Mouse (Mus musculus): Measurements from ENCODE around the gene Rora.

Gene Rora

GRCm38 (mm10) chr9:69137398-69137797 lies 483.8 kb downstream of the Rora start:
- peak; percentile 54 for DNase-seq (ENCODE audit: low spot score)

DNA sequence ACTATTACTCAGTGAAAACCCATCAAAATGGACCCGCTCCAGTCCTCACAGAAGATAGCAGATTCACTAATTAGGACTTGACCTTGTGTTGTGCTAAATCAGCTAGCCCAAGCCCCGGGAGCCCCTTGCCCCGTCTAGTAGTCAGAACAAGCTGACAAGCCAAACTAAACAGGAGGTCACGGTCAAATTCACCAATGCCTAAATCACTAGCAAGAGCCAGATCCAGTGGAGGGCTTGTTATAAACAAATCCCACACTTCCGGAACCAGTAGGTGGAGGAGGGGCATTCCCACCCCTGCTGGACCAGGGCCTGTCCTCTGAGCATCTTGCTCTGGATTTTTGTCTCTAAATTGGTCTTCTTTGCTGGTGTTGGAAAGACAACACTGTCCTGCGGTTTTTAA lies 486.6 kb downstream of the Rora start:
- DNase-seq (ENCODE audit: low spot score): peak; percentile 41

- no peak for DNase-seq (ENCODE audit: low spot score)
Observed at GRCm38 (mm10) chr9:69141859-69142258, 488.3 kb downstream of the Rora start.

DNA sequence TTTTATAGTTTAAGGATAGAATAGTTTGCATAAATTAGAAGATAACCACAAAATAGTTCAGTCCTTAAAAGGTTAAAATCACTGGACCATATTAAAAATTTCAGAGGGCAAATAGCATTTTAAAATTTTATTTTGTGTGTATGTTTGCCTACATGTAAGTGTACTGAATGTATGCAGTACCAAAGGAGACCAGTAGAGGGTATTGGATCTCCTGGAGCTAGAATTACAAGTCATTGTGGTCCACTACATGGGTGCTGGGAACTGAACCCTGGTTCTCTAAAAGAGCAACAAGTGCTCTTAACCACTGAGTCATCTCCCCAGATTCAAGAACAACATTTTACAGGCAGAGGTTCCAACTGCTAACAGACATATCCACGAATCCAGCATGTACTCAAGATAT lies 493.4 kb downstream of the Rora start:
- DNase-seq (ENCODE audit: low spot score): no peak

DNA sequence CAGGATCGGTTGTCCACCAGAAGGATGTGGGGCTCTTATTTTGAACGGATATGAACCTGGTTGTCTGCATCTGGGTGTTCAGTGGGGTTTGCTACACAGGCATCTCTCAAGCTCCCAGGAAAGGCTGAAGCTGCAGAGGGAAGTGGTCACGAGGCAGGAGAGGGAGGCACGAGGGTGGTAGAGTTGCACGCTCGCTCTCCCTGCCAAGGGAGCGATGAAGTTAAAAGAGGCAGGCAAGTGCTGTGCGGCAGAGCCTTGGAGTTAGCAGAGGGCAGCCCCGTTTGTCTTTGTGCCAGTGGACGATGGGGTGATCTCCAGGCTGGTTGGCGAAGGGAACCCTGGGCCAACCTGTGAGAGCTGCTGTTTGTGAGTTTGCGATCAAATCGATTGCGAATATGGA lies 496.6 kb downstream of the Rora start:
- no peak for DNase-seq (ENCODE audit: low spot score)

DNA sequence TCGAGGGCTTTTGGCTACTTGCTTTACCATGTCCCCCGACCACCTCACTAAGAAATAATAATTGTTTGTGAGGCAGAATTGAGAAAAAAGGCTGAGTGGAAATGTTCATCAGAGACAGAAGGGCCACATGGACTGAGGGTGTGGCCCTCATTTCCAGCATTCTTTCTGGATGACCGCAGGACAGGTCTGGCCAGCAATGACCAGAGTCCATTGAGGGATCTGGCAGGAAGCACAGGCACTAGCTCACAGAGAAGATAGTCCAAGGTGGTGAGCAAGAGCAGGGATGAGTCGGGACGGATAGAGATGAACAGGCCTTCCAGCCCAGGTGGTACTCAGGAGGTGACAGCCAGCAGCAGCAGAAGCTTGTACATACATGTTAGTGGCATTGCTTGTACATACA lies 501.1 kb downstream of the Rora start:
- no peak for DNase-seq (ENCODE audit: low spot score)

DNA sequence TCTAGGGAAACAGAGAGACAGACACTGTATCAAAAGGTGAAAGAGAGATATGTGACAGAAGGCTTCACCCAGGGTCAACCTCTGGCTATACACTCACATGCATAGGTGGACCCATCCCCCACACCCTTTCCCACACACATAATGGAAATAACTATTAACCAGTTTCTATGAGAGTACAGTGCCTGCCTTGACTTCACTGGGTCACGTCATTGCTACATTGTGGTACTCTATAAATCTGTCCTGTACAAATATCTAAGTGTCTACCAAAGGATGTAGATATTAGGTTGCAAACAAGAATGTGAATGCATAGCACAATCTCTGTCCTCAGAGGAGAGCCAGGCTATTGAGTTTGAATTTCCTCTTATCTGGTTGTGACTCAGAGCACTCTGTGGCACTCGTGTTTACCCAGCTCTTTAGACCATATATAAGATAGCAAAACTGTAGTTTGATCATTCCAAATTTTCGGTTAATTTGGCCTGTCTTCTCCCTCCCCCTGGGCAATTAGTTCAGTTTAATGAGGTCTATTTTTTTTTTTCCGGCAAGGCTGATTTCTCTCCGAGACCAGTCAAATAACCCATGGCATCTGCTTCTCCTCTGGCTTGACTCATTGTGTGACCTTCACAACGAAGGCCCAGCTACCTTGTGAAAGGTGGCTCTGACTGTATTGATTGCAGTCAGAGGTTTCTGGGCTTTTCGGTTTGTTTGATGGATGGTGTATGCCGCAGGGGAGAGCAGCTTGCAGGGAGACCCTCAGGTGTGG lies 502.4 kb downstream of the Rora start:
- DNase-seq (ENCODE audit: low spot score): no peak

DNA sequence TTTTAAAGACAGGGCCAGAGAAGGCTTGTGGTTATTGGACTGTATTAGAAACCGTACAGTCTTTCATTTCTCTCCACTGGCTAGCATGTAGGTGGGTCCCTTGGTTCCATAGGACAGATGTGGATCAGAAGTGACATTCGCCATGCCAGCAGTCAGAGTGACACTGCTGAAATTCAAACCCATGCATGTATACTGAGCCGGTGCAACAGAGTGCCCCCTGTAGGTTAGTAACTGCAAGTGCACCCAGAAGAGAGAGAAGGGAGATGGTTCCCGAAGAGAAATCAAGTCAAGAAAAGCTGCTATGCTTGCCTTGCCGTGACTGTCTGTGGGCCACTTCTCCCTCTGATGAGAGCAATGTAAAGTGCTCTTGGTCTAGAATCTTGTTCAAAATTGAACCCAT lies 507.2 kb downstream of the Rora start:
- DNase-seq (ENCODE audit: low spot score): no peak

DNA sequence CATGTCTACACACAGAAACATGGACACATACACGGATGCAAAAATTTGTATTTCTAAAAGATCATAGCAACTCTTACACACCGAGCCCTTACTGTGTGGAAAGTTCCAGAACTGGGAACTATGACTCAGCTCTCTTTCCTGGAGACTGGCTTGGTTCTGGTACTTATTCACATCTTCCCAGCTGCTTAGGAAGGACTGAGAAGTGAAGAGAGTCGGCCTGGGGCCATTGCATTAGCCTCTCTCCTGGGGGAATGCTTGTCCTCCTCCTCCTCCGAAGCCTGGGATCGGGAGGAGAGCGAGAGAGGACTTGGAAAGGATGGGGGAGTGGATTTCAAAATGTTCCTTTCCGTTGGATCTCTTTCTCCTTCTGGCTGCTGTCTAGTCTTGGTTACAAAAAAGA lies 511.1 kb downstream of the Rora start:
- DNase-seq (ENCODE audit: low spot score): no peak

DNA sequence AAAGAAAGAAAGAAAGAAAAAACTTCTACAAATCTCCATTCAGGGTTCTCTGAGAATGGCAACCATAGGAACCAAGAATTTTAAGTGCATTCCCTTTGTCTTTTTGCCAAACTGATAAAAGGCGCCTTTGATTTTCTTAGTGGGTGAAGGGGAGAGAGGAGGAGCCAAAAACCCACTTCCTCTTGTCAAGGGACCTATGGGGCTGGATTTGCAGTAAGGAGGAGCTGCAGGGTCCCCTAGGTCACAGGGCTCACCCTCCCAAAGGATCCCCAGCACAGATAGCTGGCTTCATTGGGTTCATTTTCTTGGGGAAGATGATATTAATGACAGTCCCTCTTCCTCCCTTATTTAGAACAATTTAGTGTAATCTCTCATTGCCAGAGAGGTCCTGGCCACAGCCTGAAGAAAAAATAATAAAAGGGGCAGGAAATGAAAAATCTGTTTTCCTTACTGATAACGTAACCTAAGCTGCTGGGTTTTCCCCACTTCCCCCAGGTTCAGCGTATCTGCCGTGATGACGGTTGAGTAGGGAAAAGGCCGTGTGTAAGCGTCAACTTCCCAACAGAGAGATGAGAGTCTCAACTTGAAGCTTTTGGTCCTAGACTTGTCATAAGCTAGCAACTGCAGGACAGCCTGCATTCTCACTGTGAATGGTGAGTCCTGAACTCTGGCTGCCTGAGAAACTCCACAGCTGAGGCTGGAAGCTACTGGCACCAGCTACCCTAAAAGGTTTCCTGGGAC lies 511.7 kb downstream of the Rora start:
- no peak for DNase-seq (ENCODE audit: low spot score)

GRCm38 (mm10) chr9:69174061-69174460 lies 520.5 kb downstream of the Rora start:
- DNase-seq (ENCODE audit: low spot score): no peak

- no peak for DNase-seq (ENCODE audit: low spot score)
Observed at GRCm38 (mm10) chr9:69174527-69175116, 521.0 kb downstream of the Rora start.

- no peak for DNase-seq (ENCODE audit: low spot score)
Observed at GRCm38 (mm10) chr9:69176988-69177387, 523.4 kb downstream of the Rora start.

- DNase-seq (ENCODE audit: low spot score): no peak
Observed at GRCm38 (mm10) chr9:69179224-69179623, 525.6 kb downstream of the Rora start.

DNA sequence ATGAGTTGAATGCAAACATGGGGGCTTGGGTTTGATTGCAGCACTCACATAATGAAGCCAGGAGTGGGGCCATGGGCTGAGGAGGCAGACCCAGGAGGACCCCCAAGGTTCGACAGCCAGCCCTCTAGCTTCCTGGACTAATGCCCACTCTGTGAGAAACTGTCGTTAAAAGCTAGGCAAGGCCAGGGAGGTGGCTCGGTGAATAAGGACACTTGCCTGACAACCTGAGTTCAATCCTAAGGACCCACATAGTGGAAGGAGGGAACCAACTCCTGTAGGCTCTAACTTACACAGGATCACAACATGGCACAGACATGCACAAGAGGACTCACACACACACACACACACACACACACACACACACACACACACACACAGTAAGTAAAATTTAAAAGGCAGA lies 527.4 kb downstream of the Rora start:
- no peak for DNase-seq (ENCODE audit: low spot score)

DNA sequence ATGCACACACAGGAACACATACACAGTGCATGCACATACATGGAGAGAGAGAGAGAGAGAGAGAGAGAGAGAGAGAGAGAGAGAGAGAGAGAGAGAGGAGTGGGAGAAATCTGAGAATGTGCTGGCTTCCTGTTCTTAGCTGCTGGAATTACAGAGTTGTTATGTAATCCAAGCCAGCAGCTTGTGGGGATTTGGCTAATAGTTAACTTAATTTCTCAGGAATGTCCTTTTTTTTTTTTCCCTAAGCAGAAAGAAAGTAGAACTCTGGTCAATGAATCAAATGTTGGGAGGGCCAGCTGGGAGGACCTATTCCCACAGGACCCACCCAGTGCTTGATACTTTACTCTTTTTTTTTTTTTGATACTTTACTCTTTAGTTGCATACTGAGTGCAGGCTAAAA lies 527.8 kb downstream of the Rora start:
- no peak for DNase-seq (ENCODE audit: low spot score)

- no peak for DNase-seq (ENCODE audit: low spot score)
Observed at GRCm38 (mm10) chr9:69183888-69184287, 530.3 kb downstream of the Rora start.

GRCm38 (mm10) chr9:69190726-69191125 lies 537.1 kb downstream of the Rora start:
- no peak for DNase-seq (ENCODE audit: low spot score)

DNA sequence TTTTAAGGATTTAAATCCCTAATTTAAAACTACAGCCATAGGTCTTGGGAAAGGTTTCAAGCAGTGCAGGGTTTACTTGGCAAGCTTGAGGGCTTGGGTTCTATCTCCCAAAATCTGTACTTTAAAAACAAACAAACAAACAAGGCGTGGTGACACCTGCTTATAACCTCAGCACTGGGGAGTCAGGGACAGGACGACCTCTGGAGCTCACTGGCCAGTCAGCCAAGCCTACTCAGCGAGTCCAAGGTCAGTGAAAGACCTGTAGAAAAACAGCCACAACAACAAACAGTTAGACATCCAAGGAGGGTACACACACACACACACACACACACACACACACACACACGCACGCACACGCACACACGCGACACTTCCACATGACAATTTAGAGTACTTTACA lies 538.9 kb downstream of the Rora start:
- no peak for DNase-seq (ENCODE audit: low spot score)

- DNase-seq (ENCODE audit: low spot score): no peak
Observed at GRCm38 (mm10) chr9:69194638-69195605, 541.3 kb downstream of the Rora start.

DNA sequence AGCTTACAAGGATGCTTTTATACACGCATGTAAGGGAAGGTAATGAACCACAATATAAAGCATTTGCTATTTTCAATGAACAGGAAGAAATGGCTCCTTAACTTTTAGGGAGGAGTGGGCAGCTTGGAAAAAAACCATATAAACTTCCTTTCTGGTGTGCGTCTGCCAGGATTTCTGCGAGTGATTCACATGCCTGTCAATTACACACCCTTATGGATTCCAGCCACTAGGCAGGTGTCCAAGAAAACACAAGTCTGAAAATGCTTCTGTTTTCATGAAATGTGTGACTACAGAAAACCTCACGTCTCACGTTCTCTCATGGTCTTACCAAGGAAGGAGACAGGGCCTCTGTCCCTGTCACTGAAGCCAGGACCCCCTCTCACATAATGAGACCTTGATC lies 560.2 kb downstream of the Rora start:
- no peak for DNase-seq (ENCODE audit: low spot score)

DNA sequence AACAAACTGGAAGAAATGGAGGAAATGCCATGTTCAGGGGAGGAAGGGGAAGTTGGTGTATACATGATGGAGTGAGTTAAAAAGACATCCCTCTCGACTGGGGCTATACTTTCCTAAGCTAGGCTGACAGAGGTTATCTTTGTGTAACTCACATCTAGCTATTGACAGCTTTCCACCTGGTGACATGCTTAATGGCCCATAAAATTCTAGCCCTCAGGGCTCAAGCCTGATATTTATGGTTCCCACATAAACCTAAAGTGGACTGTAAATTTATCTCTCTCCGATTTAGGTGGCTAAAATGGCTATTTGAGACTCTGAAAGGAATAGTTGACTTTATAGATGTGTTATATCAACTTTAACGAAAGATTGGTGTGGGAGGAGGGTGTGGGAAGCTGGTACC lies 571.3 kb downstream of the Rora start:
- no peak for DNase-seq (ENCODE audit: low spot score)

Data from retina, embryonic 14.5 days (tissue).